10 mouse cellular contexts compared by ENCODE assay signal in the genomic region with DNA sequence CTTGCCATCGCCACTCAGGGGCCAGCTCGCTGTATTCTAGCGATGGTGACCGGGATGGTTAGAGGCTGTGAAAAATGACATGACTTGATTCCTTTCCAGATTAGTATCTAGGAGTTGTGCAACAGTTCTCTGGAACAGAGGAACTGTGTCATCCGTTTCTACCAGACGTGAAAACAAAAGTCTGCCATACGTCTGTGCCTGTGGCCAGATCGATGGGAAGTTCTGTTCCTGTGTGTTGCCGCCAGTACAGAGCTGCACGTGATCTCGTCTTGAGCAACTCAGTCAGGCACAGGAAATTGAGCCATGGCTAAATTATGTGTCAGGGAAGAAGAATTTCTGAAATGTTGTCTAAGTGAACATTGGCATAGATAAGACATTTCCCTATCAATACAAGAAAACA.
A peak's percentile ranks its signal among the peaks of the same experiment; 100 is the strongest.
DNase-seq lines count a peak whose midpoint lies in the region; ATAC-seq and TF ChIP-seq lines count a peak whose summit lies in the region.
"Had no signal": no experiment of that assay in that cellular context is flagged by ENCODE, and none has a peak within 500 bp of the region (broad histone marks: within the 10 kb centered on the region; RNA-seq: fewer than 3 reads in every experiment).

No protein-coding gene starts in this region.

- no peaks in the 10 kb centered on the region for H3K4me1 ChIP-seq in liver, embryonic 12.5 days
- peaks cover 3% of the 10 kb centered on the region; the same call in 1 of the 2 replicates for H3K4me1 ChIP-seq in small intestine, adult 2 months (ENCODE audit: control insufficient read depth, insufficient read depth, insufficient read length, low read length)
- peaks cover 2% of the 10 kb centered on the region; the same call in 1 of the 2 replicates for H3K4me1 ChIP-seq in hindbrain, embryonic 16.5 days (ENCODE audit: control insufficient read depth, insufficient read depth, low read depth, low read length)
- H3K4me1 ChIP-seq in hindbrain, postnatal 0 days (ENCODE audit: insufficient read depth, low read length) = no peaks in the 10 kb centered on the region

- DNase-seq in gastrocnemius, adult 2 months = peak; percentile 66
- DNase-seq in gastrocnemius, postnatal 10 days = no peak
- DNase-seq in 416B (ENCODE audit: low read depth) = peak; percentile 98
- DNase-seq in fibroblast of lung, adult 2 months (ENCODE audit: low read depth) = peak; percentile 56
- no peak for DNase-seq in hindbrain, postnatal 0 days (ENCODE audit: low spot score)

- peak; percentile 46; the same call in 1 of the 2 replicates for ATAC-seq in liver, embryonic 12.5 days
- no peak for ATAC-seq in hindbrain, embryonic 16.5 days
- no peak for ATAC-seq in hindbrain, postnatal 0 days

- TF ChIP-seq CTCF in gastrocnemius, adult 2 months (IDR thresholded peaks at IDR 0.05) = no peak
- TF ChIP-seq CTCF in small intestine, adult 2 months (IDR thresholded peaks at IDR 0.05; ENCODE audit: extremely low read depth, insufficient read length, insufficient replicate concordance, low read depth, low read length) = no peak
- no peak for TF ChIP-seq CTCF in hindbrain, postnatal 0 days (IDR thresholded peaks at IDR 0.05; ENCODE audit: low read depth)

- no peak for TF ChIP-seq POLR2A in small intestine, adult 2 months (IDR thresholded peaks at IDR 0.05; ENCODE audit: low read depth, low read length)

- intact Hi-C loops in gastrocnemius, adult 2 months (cut with DNase I) = no loop called here

- H3K36me3 ChIP-seq in liver, embryonic 12.5 days = no peaks in the 10 kb centered on the region
- H3K36me3 ChIP-seq in small intestine, adult 2 months (ENCODE audit: control insufficient read depth, insufficient read depth, low read length) = no peaks in the 10 kb centered on the region
- no peaks in the 10 kb centered on the region for H3K36me3 ChIP-seq in hindbrain, embryonic 16.5 days (ENCODE audit: control insufficient read depth, insufficient read depth, low read length)
- no peaks in the 10 kb centered on the region for H3K36me3 ChIP-seq in hindbrain, postnatal 0 days (ENCODE audit: insufficient read depth, low read length)

- H3K4me3 ChIP-seq in gastrocnemius, adult 2 months = peak overlapping the region; percentile 31; the same call in 1 of the 2 replicates
- no peak overlapping the region for H3K4me3 ChIP-seq in liver, embryonic 12.5 days
- H3K4me3 ChIP-seq in small intestine, adult 2 months (ENCODE audit: low read depth, low read length) = no peak overlapping the region
- H3K4me3 ChIP-seq in hindbrain, embryonic 16.5 days (ENCODE audit: low read length) = no peak overlapping the region
- H3K4me3 ChIP-seq in hindbrain, postnatal 0 days (ENCODE audit: low read length) = no peak overlapping the region
- H3K4me3 ChIP-seq: erythroblast, embryonic 14.5 days had no signal

- no peaks in the 10 kb centered on the region for H3K27me3 ChIP-seq in liver, embryonic 12.5 days (replicated peaks)
- no peaks in the 10 kb centered on the region for H3K27me3 ChIP-seq in small intestine, adult 2 months (ENCODE audit: control insufficient read depth, insufficient read depth, low read length)
- H3K27me3 ChIP-seq in hindbrain, embryonic 16.5 days (replicated peaks; ENCODE audit: control insufficient read depth, insufficient read depth, low read length) = no peaks in the 10 kb centered on the region
- no peaks in the 10 kb centered on the region for H3K27me3 ChIP-seq in hindbrain, postnatal 0 days (ENCODE audit: insufficient read depth, low read length)
- H3K27me3 ChIP-seq: CH12.LX had no signal

- H3K9ac ChIP-seq in liver, embryonic 12.5 days = no peak overlapping the region
- H3K9ac ChIP-seq in hindbrain, embryonic 16.5 days (ENCODE audit: low read depth, low read length) = no peak overlapping the region
- H3K9ac ChIP-seq in hindbrain, postnatal 0 days (replicated peaks; ENCODE audit: low read length) = no peak overlapping the region

- 27% methylated on average over 11 of the region's 11 CpGs for WGBS in liver, embryonic 12.5 days (ENCODE audit: insufficient replicate concordance)
- WGBS in small intestine, adult 2 months = 72% methylated on average over 11 of the region's 11 CpGs
- whole genome bisulfite sequencing in hindbrain, embryonic 16.5 days = 77% methylated on average over 11 of the region's 11 CpGs
- 79% methylated on average over 11 of the region's 11 CpGs for WGBS in hindbrain, postnatal 0 days

- no peaks in the 10 kb centered on the region for H3K9me3 ChIP-seq in liver, embryonic 12.5 days (replicated peaks)
- H3K9me3 ChIP-seq in hindbrain, embryonic 16.5 days (ENCODE audit: control insufficient read depth, low read length) = no peaks in the 10 kb centered on the region
- no peaks in the 10 kb centered on the region for H3K9me3 ChIP-seq in hindbrain, postnatal 0 days (ENCODE audit: low read length)

- H3K4me2 ChIP-seq in liver, embryonic 12.5 days = no peak overlapping the region
- no peak overlapping the region for H3K4me2 ChIP-seq in hindbrain, embryonic 16.5 days (ENCODE audit: low read length)
- H3K4me2 ChIP-seq in hindbrain, postnatal 0 days (ENCODE audit: low read depth, low read length) = no peak overlapping the region

- H3K27ac ChIP-seq in gastrocnemius, adult 2 months = peak overlapping the region; percentile 55
- H3K27ac ChIP-seq in liver, embryonic 12.5 days = no peak overlapping the region
- H3K27ac ChIP-seq in small intestine, adult 2 months (ENCODE audit: insufficient read depth, low read depth, low read length) = peak overlapping the region; percentile 60; the same call in 1 of the 2 replicates
- no peak overlapping the region for H3K27ac ChIP-seq in hindbrain, embryonic 16.5 days (ENCODE audit: low read depth, low read length)
- no peak overlapping the region for H3K27ac ChIP-seq in hindbrain, postnatal 0 days

Comparison
In these comparisons a context has a peak if more than half of its experiments do, and no peak if none do; other contexts are left out.
1. DNase-seq: peak in gastrocnemius, adult 2 months (single experiment), 416B (single experiment) and fibroblast of lung, adult 2 months (single experiment); none in gastrocnemius, postnatal 10 days (single experiment) and hindbrain, postnatal 0 days (single experiment).
2. H3K27ac ChIP-seq: peak in gastrocnemius, adult 2 months (single experiment) and small intestine, adult 2 months (single experiment); none in liver, embryonic 12.5 days (single experiment), hindbrain, embryonic 16.5 days (single experiment) and hindbrain, postnatal 0 days (single experiment).